Mouse (Mus musculus) liver, adult 2 months (tissue): Measurements from ENCODE around the gene Zbtb9.

Experiments used
- CTCF ChIP-seq: fragments of 200-500 bp; IDR thresholded peaks from 2 replicates; pipeline ENCODE4 v1.5.1; 2011; ENCODE audit warnings: low read depth, low read length, control low read depth
- POLR2A ChIP-seq: fragments of 200-500 bp; IDR thresholded peaks from 2 replicates; pipeline ENCODE4 v1.6.1; 2011; ENCODE audit warnings: low read length, control low read depth; ENCODE audit not compliant: insufficient read depth; ENCODE audit errors: extremely low read depth

GRCm38 (mm10) chr17:27021076-27021475 lies 48.1 kb downstream of the Zbtb9 start:
- TF ChIP-seq POLR2A (no peak), CTCF (no peak)
